Mouse (Mus musculus): ENCODE results near the gene Lsg1.

Lsg1 gene

DNA sequence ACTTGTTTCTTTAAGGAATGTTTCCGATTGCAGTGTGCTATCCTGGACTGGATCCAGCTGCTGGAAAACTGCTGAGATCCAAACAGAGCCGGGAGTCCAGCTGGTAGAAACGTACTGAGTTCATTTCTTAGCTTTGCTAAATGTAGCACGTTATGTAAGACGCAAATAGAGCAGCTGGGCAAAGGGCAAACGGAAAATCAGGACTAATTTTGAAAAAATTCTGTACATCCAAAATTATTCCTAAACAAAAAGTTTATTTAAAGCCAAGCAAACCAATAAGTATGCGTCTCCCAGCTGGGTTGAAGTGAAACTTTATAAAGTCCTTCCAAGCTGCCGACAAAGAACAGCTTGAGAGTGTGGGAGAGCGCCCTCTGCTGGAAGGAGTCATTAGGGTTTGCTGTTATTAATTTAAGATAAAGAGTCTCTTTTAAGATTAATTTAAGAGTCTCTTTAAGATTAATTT is 67.0 kb downstream of the Lsg1 start:
- DNase-seq (ENCODE audit: low spot score in 2 of 2), result peak; percentile 47

DNA sequence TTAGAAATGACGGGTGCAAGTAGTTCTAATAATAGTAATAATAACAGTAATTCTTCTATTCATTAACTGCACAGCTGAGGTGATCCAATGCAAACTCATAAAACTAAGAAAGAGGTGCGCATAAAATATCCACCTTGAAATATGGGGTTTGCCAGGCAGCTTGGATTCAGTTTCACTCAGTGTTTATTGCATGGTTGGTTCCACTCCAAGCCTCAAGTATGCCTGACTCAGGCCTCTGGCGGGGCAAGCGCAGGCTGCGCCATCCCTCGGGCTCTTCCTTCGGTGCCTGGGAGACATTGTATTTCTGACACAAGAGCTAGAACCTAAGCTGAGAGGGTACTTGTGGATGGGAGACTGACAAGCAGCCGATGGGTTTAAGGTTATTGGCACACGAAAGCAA is 68.8 kb downstream of the Lsg1 start:
- DNase-seq (ENCODE audit: low spot score in 2 of 2), result no peak

GRCm38 (mm10) chr16:30517666-30518283 is 69.6 kb downstream of the Lsg1 start:
- DNase-seq (ENCODE audit: low spot score in 2 of 2), result no peak

DNA sequence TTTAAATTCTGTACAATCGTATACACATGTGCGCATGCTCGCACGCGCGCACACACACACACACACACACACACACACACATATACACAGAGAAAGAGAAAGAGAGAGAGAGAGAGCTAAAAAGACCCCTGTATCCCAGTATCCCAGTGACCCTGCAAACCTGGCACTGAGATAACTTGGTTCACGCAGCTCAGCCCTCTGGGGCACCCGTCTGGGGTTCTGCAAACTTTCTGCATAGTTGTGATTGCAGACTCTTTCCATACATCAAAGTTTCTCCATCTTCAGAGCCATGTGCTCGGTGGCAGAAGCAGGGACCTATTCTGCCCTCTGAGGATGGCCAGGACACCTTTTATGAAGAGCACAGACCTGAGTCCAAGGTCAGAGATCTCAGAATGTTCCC is 70.4 kb downstream of the Lsg1 start:
- no peak for DNase-seq (ENCODE audit: low spot score in 2 of 2)

DNA sequence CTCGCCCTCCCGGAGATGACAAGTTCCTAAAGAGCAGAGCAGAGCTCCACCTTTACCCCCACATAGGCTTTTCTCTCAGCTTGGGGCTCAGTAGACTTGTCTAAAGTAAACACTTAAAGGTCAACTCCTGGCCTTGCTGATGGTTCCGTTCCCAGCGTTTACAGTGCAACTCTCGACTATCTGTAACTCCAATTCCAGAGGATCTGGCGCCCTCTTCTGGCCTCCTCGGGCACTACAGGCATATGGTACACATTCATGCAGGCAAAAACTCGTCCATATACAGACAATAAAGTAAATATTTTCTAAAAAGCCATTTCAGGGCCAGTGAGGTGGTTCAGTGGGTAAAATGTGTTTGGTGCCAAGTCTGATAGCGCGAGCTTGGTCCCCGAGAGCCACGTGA is 72.0 kb downstream of the Lsg1 start:
- DNase-seq (ENCODE audit: low spot score in 2 of 2), result no peak

- no peak for DNase-seq (ENCODE audit: low spot score in 2 of 2)
These were observed 74.1 kb downstream of the Lsg1 start for GRCm38 (mm10) chr16:30513050-30514024.

DNA sequence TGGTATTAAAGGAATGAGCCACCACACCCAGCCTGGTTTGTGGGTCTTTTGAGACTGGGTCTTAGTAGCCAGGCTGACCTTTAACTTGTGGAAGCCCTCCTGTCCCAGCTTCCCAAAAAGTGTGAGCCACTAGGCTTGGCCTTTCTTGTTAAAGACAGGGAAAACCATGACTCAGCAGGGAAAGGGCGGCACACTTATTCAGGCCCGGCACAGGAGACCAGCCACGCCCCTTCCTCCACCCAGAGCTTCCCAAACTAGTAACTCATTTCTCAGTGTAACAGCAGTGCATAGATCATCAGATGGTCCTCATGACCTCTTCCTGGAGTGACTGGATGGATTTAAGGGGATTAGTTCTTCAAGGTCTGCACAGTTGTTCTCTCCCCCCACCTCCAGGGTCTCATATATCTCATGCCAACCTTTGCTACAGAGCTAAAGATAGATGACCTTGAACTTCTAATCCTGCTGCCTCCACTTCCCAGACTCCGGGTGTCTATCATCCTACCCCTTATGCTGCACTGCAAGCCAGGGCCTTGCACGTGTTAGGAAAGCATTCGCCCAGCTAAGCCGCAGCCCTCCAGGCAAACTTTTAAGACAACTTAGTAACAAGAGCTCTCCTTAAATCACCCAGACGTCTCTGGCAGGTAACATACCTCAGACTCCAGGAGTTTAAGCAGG is 74.9 kb downstream of the Lsg1 start:
- no peak for DNase-seq (ENCODE audit: low spot score in 2 of 2)

GRCm38 (mm10) chr16:30511563-30512340 is 75.6 kb downstream of the Lsg1 start:
- no peak for DNase-seq (ENCODE audit: low spot score in 2 of 2)

- peak; percentile 75 to 82 for DNase-seq (ENCODE audit: low spot score in 2 of 2)
These were observed 76.6 kb downstream of the Lsg1 start for GRCm38 (mm10) chr16:30510504-30511451.

All from right cerebral cortex, postnatal 36 days (tissue).